24 mouse cellular contexts compared by ENCODE assay signal in genomic region chr8:86365726-86366125, GRCm38 (mm10).
DNase-seq lines count a peak whose midpoint lies in the region; ATAC-seq and TF ChIP-seq lines count a peak whose summit lies in the region.
"Had no signal": no experiment of that assay in that cellular context is flagged by ENCODE, and none has a peak within 500 bp of the region (broad histone marks: within the 10 kb centered on the region; RNA-seq: fewer than 3 reads in every experiment).

No protein-coding gene starts in this region.

- H3K4me1 ChIP-seq in hindbrain, embryonic 13.5 days (replicated peaks), result peaks cover 16% of the 10 kb centered on the region
- no peaks in the 10 kb centered on the region for H3K4me1 ChIP-seq in hindbrain, embryonic 10.5 days (replicated peaks)
- no peaks in the 10 kb centered on the region for H3K4me1 ChIP-seq in neural tube, embryonic 14.5 days (ENCODE audit: control insufficient read depth, insufficient read depth, low read length)
- H3K4me1 ChIP-seq in hindbrain, postnatal 0 days (ENCODE audit: insufficient read depth, low read length), result no peaks in the 10 kb centered on the region
- H3K4me1 ChIP-seq: forebrain, embryonic 13.5 days; limb, embryonic 10.5 days; liver, embryonic 15.5 days; lung, embryonic 15.5 days had no signal

- no peaks in the 10 kb centered on the region for H3K27me3 ChIP-seq in hindbrain, embryonic 13.5 days
- no peaks in the 10 kb centered on the region for H3K27me3 ChIP-seq in hindbrain, embryonic 10.5 days (ENCODE audit: insufficient read depth, poor library complexity, severe bottlenecking)
- H3K27me3 ChIP-seq in neural tube, embryonic 14.5 days (ENCODE audit: control insufficient read depth, insufficient read depth, low read length), result no peaks in the 10 kb centered on the region
- H3K27me3 ChIP-seq in hindbrain, postnatal 0 days (ENCODE audit: insufficient read depth, low read length), result no peaks in the 10 kb centered on the region
- H3K27me3 ChIP-seq: forebrain, embryonic 13.5 days; heart, embryonic 13.5 days; liver, embryonic 15.5 days; lung, embryonic 15.5 days had no signal

- no peak for TF ChIP-seq CTCF in hindbrain, postnatal 0 days (IDR thresholded peaks at IDR 0.05; ENCODE audit: low read depth)
- no peak for TF ChIP-seq CTCF in layer of hippocampus, adult 2 months (conservative IDR thresholded peaks at IDR 0.05)

- DNase-seq in hindbrain, embryonic 10.5 days (ENCODE audit: low spot score), result no peak
- DNase-seq in neural tube, embryonic 10.5 days (ENCODE audit: extremely low spot score, low spot score), result no peak
- peak; percentile 53 for DNase-seq in cerebellum, adult 9-11 months
- peak; percentile 38 for DNase-seq in hindbrain, postnatal 0 days (ENCODE audit: low spot score)
- DNase-seq in layer of hippocampus, adult 2 months (ENCODE audit: low spot score in 2 of 2), result no peak
- DNase-seq: adrenal gland, postnatal 14 days; gastrocnemius, postnatal 14 days; heart, adult 18-20 months; heart, postnatal 14 days; kidney, adult 11 months; liver; lung, postnatal 36 days; retina, postnatal 1 day; right cerebral cortex, postnatal 25 days; thymus, postnatal 25 days had no signal

- H3K9me3 ChIP-seq in hindbrain, embryonic 13.5 days, result no peaks in the 10 kb centered on the region
- no peaks in the 10 kb centered on the region for H3K9me3 ChIP-seq in hindbrain, embryonic 10.5 days
- no peaks in the 10 kb centered on the region for H3K9me3 ChIP-seq in neural tube, embryonic 14.5 days (ENCODE audit: control insufficient read depth, low read length)
- no peaks in the 10 kb centered on the region for H3K9me3 ChIP-seq in hindbrain, postnatal 0 days (ENCODE audit: low read length)
- H3K9me3 ChIP-seq: forebrain, embryonic 13.5 days; heart, embryonic 13.5 days; limb, embryonic 10.5 days; liver, embryonic 15.5 days; lung, embryonic 15.5 days had no signal

- WGBS in hindbrain, embryonic 13.5 days, result 55% methylated on average over 5 of the region's 5 CpGs
- 86% methylated on average over 5 of the region's 5 CpGs for WGBS in hindbrain, embryonic 10.5 days
- WGBS in neural tube, embryonic 14.5 days, result 51% methylated on average over 5 of the region's 5 CpGs
- WGBS in hindbrain, postnatal 0 days, result 49% methylated on average over 5 of the region's 5 CpGs

- H3K4me2 ChIP-seq in hindbrain, embryonic 13.5 days, result no peak overlapping the region
- H3K4me2 ChIP-seq in neural tube, embryonic 14.5 days (ENCODE audit: low read depth, low read length), result no peak overlapping the region
- H3K4me2 ChIP-seq in hindbrain, postnatal 0 days (ENCODE audit: low read depth, low read length), result no peak overlapping the region
- H3K4me2 ChIP-seq: forebrain, embryonic 13.5 days; heart, embryonic 13.5 days; liver, embryonic 15.5 days; lung, embryonic 15.5 days had no signal

- no peak overlapping the region for H3K4me3 ChIP-seq in hindbrain, embryonic 13.5 days
- no peak overlapping the region for H3K4me3 ChIP-seq in hindbrain, embryonic 10.5 days
- H3K4me3 ChIP-seq in neural tube, embryonic 14.5 days (ENCODE audit: low read depth, low read length), result no peak overlapping the region
- H3K4me3 ChIP-seq in hindbrain, postnatal 0 days (ENCODE audit: low read length), result no peak overlapping the region
- no peak overlapping the region for H3K4me3 ChIP-seq in layer of hippocampus, adult 2 months
- H3K4me3 ChIP-seq: forebrain, embryonic 13.5 days; heart, embryonic 13.5 days; left cerebral cortex, adult 2 months; limb, embryonic 10.5 days; liver, embryonic 15.5 days; lung, embryonic 15.5 days had no signal

- ATAC-seq in hindbrain, embryonic 13.5 days (ENCODE audit: low FRiP score), result no peak
- no peak for ATAC-seq in neural tube, embryonic 14.5 days (ENCODE audit: low read depth)
- no peak for ATAC-seq in hindbrain, postnatal 0 days
- ATAC-seq in megakaryocyte, adult 5-6 weeks (ENCODE audit: poor library complexity, severe bottlenecking), result no peak
- ATAC-seq: forebrain, embryonic 13.5 days had no signal

- H3K27ac ChIP-seq in hindbrain, embryonic 13.5 days, result peak overlapping the region; percentile 56
- no peak overlapping the region for H3K27ac ChIP-seq in hindbrain, embryonic 10.5 days
- H3K27ac ChIP-seq in neural tube, embryonic 14.5 days (ENCODE audit: low read depth, low read length), result peak overlapping the region; percentile 17; the same call in 1 of the 2 replicates
- H3K27ac ChIP-seq in hindbrain, postnatal 0 days, result no peak overlapping the region
- H3K27ac ChIP-seq in layer of hippocampus, adult 2 months, result no peak overlapping the region
- H3K27ac ChIP-seq: forebrain, embryonic 13.5 days; heart, embryonic 13.5 days; left cerebral cortex, adult 2 months; limb, embryonic 10.5 days; liver, embryonic 15.5 days; lung, embryonic 15.5 days had no signal

- H3K9ac ChIP-seq in hindbrain, embryonic 13.5 days, result no peak overlapping the region
- no peak overlapping the region for H3K9ac ChIP-seq in neural tube, embryonic 14.5 days (replicated peaks; ENCODE audit: low read depth, low read length)
- no peak overlapping the region for H3K9ac ChIP-seq in hindbrain, postnatal 0 days (replicated peaks; ENCODE audit: low read length)
- H3K9ac ChIP-seq: forebrain, embryonic 13.5 days; heart, embryonic 13.5 days; liver, embryonic 15.5 days; lung, embryonic 15.5 days had no signal

- no peaks in the 10 kb centered on the region for H3K36me3 ChIP-seq in hindbrain, embryonic 13.5 days
- H3K36me3 ChIP-seq in hindbrain, embryonic 10.5 days, result no peaks in the 10 kb centered on the region
- H3K36me3 ChIP-seq in neural tube, embryonic 14.5 days (ENCODE audit: control insufficient read depth, insufficient read depth, low read length), result no peaks in the 10 kb centered on the region
- no peaks in the 10 kb centered on the region for H3K36me3 ChIP-seq in hindbrain, postnatal 0 days (ENCODE audit: insufficient read depth, low read length)
- H3K36me3 ChIP-seq: heart, embryonic 13.5 days; limb, embryonic 10.5 days; liver, embryonic 15.5 days; lung, embryonic 15.5 days had no signal

Comparison
In these comparisons a context has a peak if more than half of its experiments do, and no peak if none do; other contexts are left out.
1. H3K27ac ChIP-seq: peak in hindbrain, embryonic 13.5 days (single experiment) and neural tube, embryonic 14.5 days (single experiment); none in hindbrain, embryonic 10.5 days (single experiment), hindbrain, postnatal 0 days (single experiment) and layer of hippocampus, adult 2 months (single experiment).
2. DNase-seq: peak in cerebellum, adult 9-11 months (single experiment) and hindbrain, postnatal 0 days (single experiment); none in hindbrain, embryonic 10.5 days (single experiment), neural tube, embryonic 10.5 days (single experiment) and layer of hippocampus, adult 2 months (0 of 2).